Mouse (Mus musculus) hindbrain, embryonic 12.5 days (tissue): ENCODE data around the gene 4930469K13Rik. TPM values are rescaled to one million over a fixed set of nuclear protein-coding genes. Genes with fewer than 3 reads are reported as not detected.

Experiments used
- ATAC-seq: fragments of 200-750 bp; cut with Nextera tagmentation; 2 replicates; pipeline ENCODE4 v1.8.0; 2017; ENCODE audit warnings: moderate TSS enrichment; ENCODE audit not compliant: low FRiP score
- H3K27ac ChIP-seq: fragments of 300-500 bp; sonication (generic); 2 replicates; pipeline ENCODE4 v1.5.1; 2016; ENCODE audit warnings: mild to moderate bottlenecking
- H3K27me3 ChIP-seq: fragments of 300-500 bp; sonication (generic); 2 replicates; pipeline ENCODE4 v1.6.1; 2016; ENCODE audit warnings: mild to moderate bottlenecking
- H3K36me3 ChIP-seq: fragments of 300-500 bp; sonication (generic); 2 replicates; pipeline ENCODE4 v1.6.1; 2016; ENCODE audit warnings: mild to moderate bottlenecking
- H3K4me1 ChIP-seq: fragments of 300-500 bp; sonication (generic); 2 replicates; pipeline ENCODE4 v1.6.1; 2016
- H3K4me2 ChIP-seq: fragments of 300-500 bp; sonication (generic); replicated peaks from 2 replicates; pipeline ENCODE4 v1.6.1; 2016; ENCODE audit warnings: mild to moderate bottlenecking
- H3K4me3 ChIP-seq: fragments of 300-500 bp; sonication (generic); 2 replicates; pipeline ENCODE4 v1.5.1; 2016; ENCODE audit warnings: mild to moderate bottlenecking
- H3K9ac ChIP-seq: fragments of 300-500 bp; sonication (generic); 2 replicates; pipeline ENCODE4 v1.6.1; 2016; ENCODE audit warnings: mild to moderate bottlenecking, moderate library complexity
- H3K9me3 ChIP-seq: fragments of 300-500 bp; sonication (generic); replicated peaks from 2 replicates; pipeline ENCODE4 v1.6.1; 2016; ENCODE audit warnings: mild to moderate bottlenecking
- WGBS: fragments of 180-500 bp; shearing (Covaris S2); methylation state at CpG from one replicate; pipeline ENCODE4 v1.1.7; 2016; 5-methylcytosine and 5-hydroxymethylcytosine counted together
- polyA plus RNA-seq: library from polyadenylated mRNA; unstranded; fragments of >200 nt; fragmentation: Nextera tagmentation; extraction: Ambion mirVana; gene quantifications from 2 replicates; pipeline ENCODE4 v1.2.1, GENCODE M21; 2016

Gene 4930469K13Rik
- polyA plus RNA-seq, 1 experiment from 2014 or later, result 4.0 TPM

GRCm38 (mm10) chr11:34112781-34113380 is 14.5 kb upstream of the 4930469K13Rik start:
- H3K4me2 ChIP-seq, result no peak overlapping the region
- H3K27ac ChIP-seq, result peak overlapping the region; percentile 57; the same call in 1 of the 2 replicates
- peak; percentile 95 for ATAC-seq

GRCm38 (mm10) chr11:34111940-34112339 is 13.6 kb upstream of the 4930469K13Rik start:
- WGBS, result 49% methylated on average over 7 of the region's 7 CpGs

More at GRCm38 (mm10) chr11:34112781-34113380, 14.5 kb upstream of the 4930469K13Rik start:
- 37% methylated on average over 4 of the region's 4 CpGs for WGBS
- Histone ChIP-seq H3K9me3 (no peaks in the 10 kb centered on the region), H3K4me3 (no peak overlapping the region), H3K4me1 (peaks cover 16% of the 10 kb centered on the region), H3K36me3 (no peaks in the 10 kb centered on the region), H3K27me3 (no peaks in the 10 kb centered on the region), H3K9ac (no peak overlapping the region)

GRCm38 (mm10) chr11:34109260-34109659 is 10.9 kb upstream of the 4930469K13Rik start:
- no peak for ATAC-seq
- peaks cover 16% of the 10 kb centered on the region for H3K4me1 ChIP-seq
- WGBS, result 96% methylated on average over 1 of the region's 1 CpGs
- H3K9ac ChIP-seq, result no peak overlapping the region
- H3K4me2 ChIP-seq, result no peak overlapping the region
- H3K27ac ChIP-seq, result no peak overlapping the region
- no peaks in the 10 kb centered on the region for H3K27me3 ChIP-seq
- H3K36me3 ChIP-seq, result no peaks in the 10 kb centered on the region
- no peaks in the 10 kb centered on the region for H3K9me3 ChIP-seq
- no peak overlapping the region for H3K4me3 ChIP-seq

More at GRCm38 (mm10) chr11:34111940-34112339, 13.6 kb upstream of the 4930469K13Rik start:
- Histone ChIP-seq H3K9ac (no peak overlapping the region), H3K9me3 (no peaks in the 10 kb centered on the region), H3K4me2 (no peak overlapping the region), H3K4me1 (peaks cover 16% of the 10 kb centered on the region), H3K27ac (no peak overlapping the region), H3K4me3 (no peak overlapping the region), H3K36me3 (no peaks in the 10 kb centered on the region), H3K27me3 (no peaks in the 10 kb centered on the region)
- ATAC-seq, result no peak

GRCm38 (mm10) chr11:34104919-34105318 is 6.6 kb upstream of the 4930469K13Rik start:
- no peak overlapping the region for H3K27ac ChIP-seq
- no peaks in the 10 kb centered on the region for H3K9me3 ChIP-seq
- H3K9ac ChIP-seq, result no peak overlapping the region
- H3K4me2 ChIP-seq, result no peak overlapping the region
- H3K36me3 ChIP-seq, result no peaks in the 10 kb centered on the region
- ATAC-seq, result no peak
- WGBS, result 32% methylated on average over 1 of the region's 1 CpGs
- H3K4me1 ChIP-seq, result no peaks in the 10 kb centered on the region
- no peak overlapping the region for H3K4me3 ChIP-seq
- H3K27me3 ChIP-seq, result no peaks in the 10 kb centered on the region

- no peak overlapping the region for H3K4me2 ChIP-seq
- WGBS, result 89% methylated on average over 4 of the region's 4 CpGs
These were observed 3.5 kb upstream of the 4930469K13Rik start for GRCm38 (mm10) chr11:34101827-34102226.

GRCm38 (mm10) chr11:34087064-34087463 is 11.3 kb downstream of the 4930469K13Rik start:
- Histone ChIP-seq H3K4me1 (no peaks in the 10 kb centered on the region), H3K36me3 (no peaks in the 10 kb centered on the region), H3K27ac (no peak overlapping the region), H3K9ac (no peak overlapping the region), H3K4me3 (no peak overlapping the region), H3K27me3 (no peaks in the 10 kb centered on the region), H3K4me2 (no peak overlapping the region), H3K9me3 (no peaks in the 10 kb centered on the region)
- 67% methylated on average over 3 of the region's 3 CpGs for WGBS
- no peak for ATAC-seq

More at GRCm38 (mm10) chr11:34101827-34102226, 3.5 kb upstream of the 4930469K13Rik start:
- ATAC-seq, result no peak
- Histone ChIP-seq H3K27ac (no peak overlapping the region), H3K4me3 (no peak overlapping the region), H3K36me3 (no peaks in the 10 kb centered on the region), H3K9ac (no peak overlapping the region), H3K9me3 (no peaks in the 10 kb centered on the region), H3K27me3 (no peaks in the 10 kb centered on the region), H3K4me1 (no peaks in the 10 kb centered on the region)

GRCm38 (mm10) chr11:34086164-34086751 is 12.1 kb downstream of the 4930469K13Rik start:
- WGBS, result 85% methylated on average over 8 of the region's 8 CpGs
- no peaks in the 10 kb centered on the region for H3K27me3 ChIP-seq
- ATAC-seq, result no peak

GRCm38 (mm10) chr11:34084639-34085038 is 13.7 kb downstream of the 4930469K13Rik start:
- no peak overlapping the region for H3K4me2 ChIP-seq
- H3K27ac ChIP-seq, result no peak overlapping the region
- no peaks in the 10 kb centered on the region for H3K9me3 ChIP-seq
- ATAC-seq, result no peak
- H3K4me3 ChIP-seq, result no peak overlapping the region
- WGBS, result 63% methylated on average over 2 of the region's 2 CpGs
- no peaks in the 10 kb centered on the region for H3K27me3 ChIP-seq
- no peaks in the 10 kb centered on the region for H3K36me3 ChIP-seq
- H3K9ac ChIP-seq, result no peak overlapping the region
- H3K4me1 ChIP-seq, result 0 out of 2 replicates have a peak, but pooled peaks cover 4% of the 10 kb centered on the region

More at GRCm38 (mm10) chr11:34086164-34086751, 12.1 kb downstream of the 4930469K13Rik start:
- no peak overlapping the region for H3K4me2 ChIP-seq
- no peaks in the 10 kb centered on the region for H3K4me1 ChIP-seq
- no peaks in the 10 kb centered on the region for H3K9me3 ChIP-seq
- no peak overlapping the region for H3K4me3 ChIP-seq
- no peak overlapping the region for H3K27ac ChIP-seq
- H3K36me3 ChIP-seq, result no peaks in the 10 kb centered on the region
- H3K9ac ChIP-seq, result no peak overlapping the region

GRCm38 (mm10) chr11:34083795-34084194 is 14.6 kb downstream of the 4930469K13Rik start:
- H3K27me3 ChIP-seq, result no peaks in the 10 kb centered on the region
- no peaks in the 10 kb centered on the region for H3K9me3 ChIP-seq
- no peak overlapping the region for H3K4me3 ChIP-seq
- no peak overlapping the region for H3K27ac ChIP-seq
- 0 out of 2 replicates have a peak, but pooled peaks cover 4% of the 10 kb centered on the region for H3K4me1 ChIP-seq
- ATAC-seq, result no peak
- H3K9ac ChIP-seq, result no peak overlapping the region
- WGBS, result 86% methylated on average over 7 of the region's 7 CpGs
- H3K4me2 ChIP-seq, result no peak overlapping the region
- no peaks in the 10 kb centered on the region for H3K36me3 ChIP-seq

GRCm38 (mm10) chr11:34079542-34080464 is 18.6 kb downstream of the 4930469K13Rik start:
- 71% methylated on average over 6 of the region's 6 CpGs for WGBS
- Histone ChIP-seq H3K27me3 (no peaks in the 10 kb centered on the region), H3K4me1 (0 out of 2 replicates have a peak, but pooled peaks cover 4% of the 10 kb centered on the region), H3K27ac (no peak overlapping the region), H3K9ac (no peak overlapping the region), H3K36me3 (no peaks in the 10 kb centered on the region), H3K9me3 (no peaks in the 10 kb centered on the region), H3K4me3 (no peak overlapping the region), H3K4me2 (no peak overlapping the region)
- ATAC-seq, result no peak

- Histone ChIP-seq H3K27me3 (no peaks in the 10 kb centered on the region), H3K27ac (no peak overlapping the region), H3K9me3 (no peaks in the 10 kb centered on the region), H3K9ac (no peak overlapping the region), H3K4me1 (0 out of 2 replicates have a peak, but pooled peaks cover 4% of the 10 kb centered on the region), H3K4me3 (no peak overlapping the region), H3K36me3 (no peaks in the 10 kb centered on the region), H3K4me2 (no peak overlapping the region)
- WGBS, result 84% methylated on average over 7 of the region's 7 CpGs
- ATAC-seq, result no peak
These were observed 19.8 kb downstream of the 4930469K13Rik start for GRCm38 (mm10) chr11:34078581-34078980.

- no peak overlapping the region for H3K4me3 ChIP-seq
- 92% methylated on average over 2 of the region's 2 CpGs for WGBS
- no peak for ATAC-seq
- H3K27me3 ChIP-seq, result no peaks in the 10 kb centered on the region
- H3K36me3 ChIP-seq, result no peaks in the 10 kb centered on the region
- no peaks in the 10 kb centered on the region for H3K9me3 ChIP-seq
- no peak overlapping the region for H3K27ac ChIP-seq
- no peak overlapping the region for H3K9ac ChIP-seq
- 0 out of 2 replicates have a peak, but pooled peaks cover 4% of the 10 kb centered on the region for H3K4me1 ChIP-seq
- H3K4me2 ChIP-seq, result no peak overlapping the region
These were observed 20.5 kb downstream of the 4930469K13Rik start for GRCm38 (mm10) chr11:34077870-34078269.
